Mouse (Mus musculus): ENCODE data around the gene Ahnak. TPM values are rescaled to one million over a fixed set of nuclear protein-coding genes. Genes with fewer than 3 reads are reported as not detected.

Gene Ahnak
- polyA plus RNA-seq, 1 experiment from 2014 or later: 28.7 TPM

- Histone ChIP-seq H3K4me1 (ENCODE audit: control insufficient read depth, insufficient read depth, low read length) (peaks cover 69% of the 10 kb centered on the region), H3K36me3 (ENCODE audit: control insufficient read depth, insufficient read depth) (no peaks in the 10 kb centered on the region), H3K4me2 (ENCODE audit: low read depth, low read length) (peak overlapping the region; percentile 82), H3K4me3 (ENCODE audit: low read length) (peak overlapping the region; percentile 89), H3K27me3 (ENCODE audit: control insufficient read depth, insufficient read depth, low read length) (no peaks in the 10 kb centered on the region), H3K9me3 (replicated peaks; ENCODE audit: control insufficient read depth, low read length) (no peaks in the 10 kb centered on the region), H3K27ac (ENCODE audit: low read length) (peak overlapping the region; percentile 99), H3K9ac (ENCODE audit: low read length) (peak overlapping the region; percentile 97)
- WGBS: under 1% methylated on average over 53 of the region's 53 CpGs
- ATAC-seq (replicated peaks; ENCODE audit: extremely low read depth, insufficient read depth, low FRiP score): peak; percentile 68
Observed at GRCm38 (mm10) chr19:8989567-8990431, 715 bp downstream of the Ahnak start.

GRCm38 (mm10) chr19:8990432-8991102 is 1.5 kb downstream of the Ahnak start:
- Histone ChIP-seq H3K9ac (ENCODE audit: low read length) (peak overlapping the region; percentile 97), H3K4me2 (ENCODE audit: low read depth, low read length) (peak overlapping the region; percentile 82), H3K27ac (ENCODE audit: low read length) (peak overlapping the region; percentile 99), H3K27me3 (ENCODE audit: control insufficient read depth, insufficient read depth, low read length) (no peaks in the 10 kb centered on the region), H3K4me1 (ENCODE audit: control insufficient read depth, insufficient read depth, low read length) (peaks cover 71% of the 10 kb centered on the region), H3K4me3 (ENCODE audit: low read length) (peak overlapping the region; percentile 89), H3K9me3 (replicated peaks; ENCODE audit: control insufficient read depth, low read length) (no peaks in the 10 kb centered on the region), H3K36me3 (ENCODE audit: control insufficient read depth, insufficient read depth) (no peaks in the 10 kb centered on the region)
- ATAC-seq (replicated peaks; ENCODE audit: extremely low read depth, insufficient read depth, low FRiP score): peak; percentile 26
- 13% methylated on average over 15 of the region's 15 CpGs for WGBS

- H3K9me3 ChIP-seq (replicated peaks; ENCODE audit: control insufficient read depth, low read length): no peaks in the 10 kb centered on the region
- H3K4me3 ChIP-seq (ENCODE audit: low read length): peak overlapping the region; percentile 89
- peak overlapping the region; percentile 99 for H3K27ac ChIP-seq (ENCODE audit: low read length)
- H3K9ac ChIP-seq (ENCODE audit: low read length): peak overlapping the region; percentile 97
- peaks cover 70% of the 10 kb centered on the region for H3K4me1 ChIP-seq (ENCODE audit: control insufficient read depth, insufficient read depth, low read length)
- ATAC-seq (replicated peaks; ENCODE audit: extremely low read depth, insufficient read depth, low FRiP score): no peak
- H3K36me3 ChIP-seq (ENCODE audit: control insufficient read depth, insufficient read depth): no peaks in the 10 kb centered on the region
- WGBS: 38% methylated on average over 4 of the region's 4 CpGs
- H3K27me3 ChIP-seq (ENCODE audit: control insufficient read depth, insufficient read depth, low read length): no peaks in the 10 kb centered on the region
- peak overlapping the region; percentile 82 for H3K4me2 ChIP-seq (ENCODE audit: low read depth, low read length)
Observed at GRCm38 (mm10) chr19:8991245-8991870, 2.3 kb downstream of the Ahnak start.

GRCm38 (mm10) chr19:8991871-8992735 is 3.0 kb downstream of the Ahnak start:
- peak overlapping the region; percentile 97 for H3K9ac ChIP-seq (ENCODE audit: low read length)
- H3K36me3 ChIP-seq (ENCODE audit: control insufficient read depth, insufficient read depth): no peaks in the 10 kb centered on the region
- no peaks in the 10 kb centered on the region for H3K27me3 ChIP-seq (ENCODE audit: control insufficient read depth, insufficient read depth, low read length)
- H3K4me2 ChIP-seq (ENCODE audit: low read depth, low read length): peak overlapping the region; percentile 82
- H3K4me3 ChIP-seq (ENCODE audit: low read length): peak overlapping the region; percentile 89
- peak overlapping the region; percentile 99 for H3K27ac ChIP-seq (ENCODE audit: low read length)
- no peaks in the 10 kb centered on the region for H3K9me3 ChIP-seq (replicated peaks; ENCODE audit: control insufficient read depth, low read length)
- ATAC-seq (replicated peaks; ENCODE audit: extremely low read depth, insufficient read depth, low FRiP score): no peak
- peaks cover 77% of the 10 kb centered on the region for H3K4me1 ChIP-seq (ENCODE audit: control insufficient read depth, insufficient read depth, low read length)
- WGBS: 53% methylated on average over 13 of the region's 13 CpGs

GRCm38 (mm10) chr19:8992769-8993624 is 3.9 kb downstream of the Ahnak start:
- Histone ChIP-seq H3K27ac (ENCODE audit: low read length) (peak overlapping the region; percentile 99), H3K9me3 (replicated peaks; ENCODE audit: control insufficient read depth, low read length) (no peaks in the 10 kb centered on the region), H3K4me3 (ENCODE audit: low read length) (peak overlapping the region; percentile 89), H3K4me1 (ENCODE audit: control insufficient read depth, insufficient read depth, low read length) (peaks cover 77% of the 10 kb centered on the region), H3K9ac (ENCODE audit: low read length) (peak overlapping the region; percentile 97), H3K27me3 (ENCODE audit: control insufficient read depth, insufficient read depth, low read length) (no peaks in the 10 kb centered on the region), H3K4me2 (ENCODE audit: low read depth, low read length) (peak overlapping the region; percentile 82), H3K36me3 (ENCODE audit: control insufficient read depth, insufficient read depth) (no peaks in the 10 kb centered on the region)
- peak; percentile 21 for ATAC-seq (replicated peaks; ENCODE audit: extremely low read depth, insufficient read depth, low FRiP score)
- WGBS: 31% methylated on average over 12 of the region's 12 CpGs

GRCm38 (mm10) chr19:8993625-8993912 is 4.5 kb downstream of the Ahnak start:
- Histone ChIP-seq H3K4me1 (ENCODE audit: control insufficient read depth, insufficient read depth, low read length) (peaks cover 77% of the 10 kb centered on the region), H3K4me3 (ENCODE audit: low read length) (peak overlapping the region; percentile 20; the same call in 1 of the 2 replicates), H3K27me3 (ENCODE audit: control insufficient read depth, insufficient read depth, low read length) (no peaks in the 10 kb centered on the region), H3K4me2 (ENCODE audit: low read depth, low read length) (peak overlapping the region; percentile 82), H3K9me3 (replicated peaks; ENCODE audit: control insufficient read depth, low read length) (no peaks in the 10 kb centered on the region), H3K9ac (ENCODE audit: low read length) (peak overlapping the region; percentile 51), H3K36me3 (ENCODE audit: control insufficient read depth, insufficient read depth) (no peaks in the 10 kb centered on the region), H3K27ac (ENCODE audit: low read length) (peak overlapping the region; percentile 99)
- 65% methylated on average over 2 of the region's 2 CpGs for WGBS
- no peak for ATAC-seq (replicated peaks; ENCODE audit: extremely low read depth, insufficient read depth, low FRiP score)

GRCm38 (mm10) chr19:8994813-8995607 is 5.9 kb downstream of the Ahnak start:
- H3K9me3 ChIP-seq (replicated peaks; ENCODE audit: control insufficient read depth, low read length): no peaks in the 10 kb centered on the region
- peaks cover 4% of the 10 kb centered on the region; the same call in 1 of the 2 replicates for H3K36me3 ChIP-seq (ENCODE audit: control insufficient read depth, insufficient read depth)
- H3K4me3 ChIP-seq (ENCODE audit: low read length): no peak overlapping the region
- WGBS: 70% methylated on average over 10 of the region's 10 CpGs
- peaks cover 81% of the 10 kb centered on the region for H3K4me1 ChIP-seq (ENCODE audit: control insufficient read depth, insufficient read depth, low read length)
- H3K27ac ChIP-seq (ENCODE audit: low read length): no peak overlapping the region
- H3K9ac ChIP-seq (ENCODE audit: low read length): 0 out of 2 replicates have a peak overlapping the region, but pooled peaks have one; percentile 16
- ATAC-seq (replicated peaks; ENCODE audit: extremely low read depth, insufficient read depth, low FRiP score): no peak
- H3K27me3 ChIP-seq (ENCODE audit: control insufficient read depth, insufficient read depth, low read length): no peaks in the 10 kb centered on the region
- no peak overlapping the region for H3K4me2 ChIP-seq (ENCODE audit: low read depth, low read length)
